Mouse (Mus musculus) liver, embryonic 13.5 days (tissue): ENCODE data around the gene Neil1. TPM values are rescaled to one million over a fixed set of nuclear protein-coding genes. Genes with fewer than 3 reads are reported as not detected.

Source experiments
- ATAC-seq: fragments of 200-750 bp; cut with Nextera tagmentation; 2 replicates; pipeline ENCODE4 v1.8.0; 2017; ENCODE audit warnings: low read depth, mild to moderate bottlenecking, moderate number of reproducible peaks, moderate library complexity
- DNase-seq: peaks from one replicate; pipeline ENCODE4 v3.0.0; 2022
- H3K27ac ChIP-seq: fragments of 300-500 bp; sonication (generic); 2 replicates; pipeline ENCODE4 v1.5.1; 2015; ENCODE audit warnings: moderate library complexity, mild to moderate bottlenecking, inconsistent platforms
- H3K27me3 ChIP-seq: fragments of 300-500 bp; sonication (generic); 2 replicates; pipeline ENCODE4 v1.6.1; 2015; ENCODE audit warnings: mild to moderate bottlenecking, inconsistent platforms
- H3K36me3 ChIP-seq: fragments of 300-500 bp; sonication (generic); 2 replicates; pipeline ENCODE4 v1.6.1; 2015; ENCODE audit warnings: mild to moderate bottlenecking, inconsistent platforms
- H3K4me1 ChIP-seq: fragments of 300-500 bp; sonication (generic); replicated peaks from 2 replicates; pipeline ENCODE4 v1.6.1; 2015; ENCODE audit warnings: inconsistent platforms
- H3K4me2 ChIP-seq: fragments of 300-500 bp; sonication (generic); 2 replicates; pipeline ENCODE4 v1.6.1; 2015; ENCODE audit warnings: inconsistent platforms, mild to moderate bottlenecking, moderate library complexity
- H3K4me3 ChIP-seq: fragments of 300-500 bp; sonication (generic); replicated peaks from 2 replicates; pipeline ENCODE4 v1.5.1; 2015; ENCODE audit warnings: mild to moderate bottlenecking, inconsistent platforms
- H3K9ac ChIP-seq: fragments of 300-500 bp; sonication (generic); 2 replicates; pipeline ENCODE4 v1.6.1; 2015; ENCODE audit warnings: mild to moderate bottlenecking, inconsistent platforms
- H3K9me3 ChIP-seq: fragments of 300-500 bp; sonication (generic); replicated peaks from 2 replicates; pipeline ENCODE4 v1.6.1; 2016; ENCODE audit warnings: inconsistent platforms
- WGBS: fragments of 180-500 bp; shearing (Covaris S2); methylation state at CpG from one replicate; pipeline ENCODE4 v1.1.7; 2015; ENCODE audit not compliant: insufficient replicate concordance; 5-methylcytosine and 5-hydroxymethylcytosine counted together
- polyA plus RNA-seq: library from polyadenylated mRNA; unstranded; fragments of >200 nt; fragmentation: Nextera tagmentation; extraction: Ambion mirVana; gene quantifications from 2 replicates; pipeline ENCODE4 v1.2.1, GENCODE M21; 2015

The Neil1 gene
- polyA plus RNA-seq, 1 experiment from 2014 or later: 1.6 TPM

- 83% methylated on average over 7 of the region's 7 CpGs for WGBS
These were observed 8.3 kb upstream of the Neil1 start for GRCm38 (mm10) chr9:57156383-57156782.

GRCm38 (mm10) chr9:57152331-57152730, 4.2 kb upstream of the Neil1 start:
- no peaks in the 10 kb centered on the region for H3K27me3 ChIP-seq
- DNase-seq (no peak), ATAC-seq (no peak)
- no peak overlapping the region for H3K9ac ChIP-seq
- WGBS: 52% methylated on average over 6 of the region's 6 CpGs
- no peak overlapping the region for H3K27ac ChIP-seq
- H3K4me3 ChIP-seq: no peak overlapping the region
- peaks cover 25% of the 10 kb centered on the region for H3K4me1 ChIP-seq
- H3K36me3 ChIP-seq: peaks cover 19% of the 10 kb centered on the region; the same call in 1 of the 2 replicates
- no peak overlapping the region for H3K4me2 ChIP-seq
- no peaks in the 10 kb centered on the region for H3K9me3 ChIP-seq

More at GRCm38 (mm10) chr9:57156383-57156782, 8.3 kb upstream of the Neil1 start:
- H3K4me3 ChIP-seq: no peak overlapping the region
- H3K27ac ChIP-seq: no peak overlapping the region
- H3K9ac ChIP-seq: no peak overlapping the region; the same call in 1 of the 2 replicates
- H3K9me3 ChIP-seq: no peaks in the 10 kb centered on the region
- ATAC-seq: no peak
- no peak overlapping the region for H3K4me2 ChIP-seq
- H3K27me3 ChIP-seq: no peaks in the 10 kb centered on the region
- no peak for DNase-seq
- H3K36me3 ChIP-seq: peaks cover 19% of the 10 kb centered on the region; the same call in 1 of the 2 replicates
- H3K4me1 ChIP-seq: peaks cover 19% of the 10 kb centered on the region

- DNase-seq (no peak), ATAC-seq (no peak)
- Histone ChIP-seq H3K4me1 (peaks cover 22% of the 10 kb centered on the region), H3K36me3 (peaks cover 7% of the 10 kb centered on the region; the same call in 1 of the 2 replicates), H3K27ac (no peak overlapping the region), H3K9ac (no peak overlapping the region), H3K27me3 (no peaks in the 10 kb centered on the region), H3K9me3 (no peaks in the 10 kb centered on the region), H3K4me3 (no peak overlapping the region), H3K4me2 (no peak overlapping the region)
- WGBS: 77% methylated on average over 5 of the region's 5 CpGs
These were observed 2.1 kb upstream of the Neil1 start for GRCm38 (mm10) chr9:57150192-57150591.

- Histone ChIP-seq H3K36me3 (no peaks in the 10 kb centered on the region), H3K9ac (peak overlapping the region; percentile 69; the same call in 1 of the 2 replicates), H3K4me1 (peaks cover 22% of the 10 kb centered on the region), H3K4me2 (peak overlapping the region; percentile 82), H3K27me3 (no peaks in the 10 kb centered on the region), H3K27ac (peak overlapping the region; percentile 79), H3K4me3 (peak overlapping the region; percentile 65), H3K9me3 (no peaks in the 10 kb centered on the region)
- DNase-seq (no peak), ATAC-seq (no peak)
- 72% methylated on average over 6 of the region's 6 CpGs for WGBS
These were observed 916 bp upstream of the Neil1 start for GRCm38 (mm10) chr9:57149021-57149420.

GRCm38 (mm10) chr9:57147205-57148143, 631 bp downstream of the Neil1 start:
- peak overlapping the region; percentile 82 for H3K4me2 ChIP-seq
- DNase-seq (no peak), ATAC-seq (no peak; the same call in 1 of the 2 replicates)
- no peaks in the 10 kb centered on the region for H3K36me3 ChIP-seq
- H3K27ac ChIP-seq: peak overlapping the region; percentile 19; the same call in 1 of the 2 replicates
- peak overlapping the region; percentile 65 for H3K4me3 ChIP-seq
- H3K27me3 ChIP-seq: no peaks in the 10 kb centered on the region
- no peaks in the 10 kb centered on the region for H3K9me3 ChIP-seq
- H3K9ac ChIP-seq: peak overlapping the region; percentile 69
- peaks cover 22% of the 10 kb centered on the region for H3K4me1 ChIP-seq
- WGBS: 10% methylated on average over 19 of the region's 19 CpGs

- no peaks in the 10 kb centered on the region for H3K27me3 ChIP-seq
These were observed 1.5 kb downstream of the Neil1 start for GRCm38 (mm10) chr9:57146451-57147066.

GRCm38 (mm10) chr9:57144830-57145229, 3.3 kb downstream of the Neil1 start:
- Histone ChIP-seq H3K27ac (no peak overlapping the region), H3K9ac (no peak overlapping the region), H3K4me1 (peaks cover 22% of the 10 kb centered on the region), H3K9me3 (no peaks in the 10 kb centered on the region), H3K4me3 (no peak overlapping the region), H3K4me2 (no peak overlapping the region), H3K27me3 (no peaks in the 10 kb centered on the region), H3K36me3 (peaks cover 25% of the 10 kb centered on the region)
- DNase-seq (no peak), ATAC-seq (no peak)
- 83% methylated on average over 8 of the region's 8 CpGs for WGBS

More at GRCm38 (mm10) chr9:57146451-57147066, 1.5 kb downstream of the Neil1 start:
- H3K4me1 ChIP-seq: peaks cover 22% of the 10 kb centered on the region
- no peak for DNase-seq
- WGBS: 74% methylated on average over 17 of the region's 17 CpGs
- H3K9ac ChIP-seq: no peak overlapping the region
- ATAC-seq: no peak
- peak overlapping the region; percentile 82; the same call in 1 of the 2 replicates for H3K4me2 ChIP-seq
- H3K36me3 ChIP-seq: peaks cover 9% of the 10 kb centered on the region
- no peak overlapping the region for H3K4me3 ChIP-seq
- no peak overlapping the region for H3K27ac ChIP-seq
- H3K9me3 ChIP-seq: no peaks in the 10 kb centered on the region

GRCm38 (mm10) chr9:57143212-57143611, 4.9 kb downstream of the Neil1 start:
- DNase-seq (no peak), ATAC-seq (no peak)
- Histone ChIP-seq H3K27ac (no peak overlapping the region), H3K27me3 (no peaks in the 10 kb centered on the region), H3K4me3 (no peak overlapping the region), H3K4me2 (no peak overlapping the region), H3K9ac (no peak overlapping the region), H3K9me3 (no peaks in the 10 kb centered on the region), H3K4me1 (peaks cover 13% of the 10 kb centered on the region), H3K36me3 (peaks cover 42% of the 10 kb centered on the region)
- WGBS: 75% methylated on average over 11 of the region's 11 CpGs

- no peak overlapping the region for H3K27ac ChIP-seq
- no peak overlapping the region for H3K4me2 ChIP-seq
- DNase-seq (no peak), ATAC-seq (no peak)
- WGBS: 77% methylated on average over 17 of the region's 17 CpGs
- no peak overlapping the region for H3K4me3 ChIP-seq
- H3K36me3 ChIP-seq: peaks cover 57% of the 10 kb centered on the region
- no peaks in the 10 kb centered on the region for H3K4me1 ChIP-seq
- no peaks in the 10 kb centered on the region for H3K9me3 ChIP-seq
- no peaks in the 10 kb centered on the region for H3K27me3 ChIP-seq
- H3K9ac ChIP-seq: no peak overlapping the region
These were observed 6.4 kb downstream of the Neil1 start for GRCm38 (mm10) chr9:57141417-57142353.

- Histone ChIP-seq H3K4me1 (no peaks in the 10 kb centered on the region), H3K36me3 (peaks cover 72% of the 10 kb centered on the region), H3K27ac (no peak overlapping the region), H3K9me3 (no peaks in the 10 kb centered on the region), H3K27me3 (no peaks in the 10 kb centered on the region), H3K4me3 (no peak overlapping the region), H3K9ac (no peak overlapping the region), H3K4me2 (no peak overlapping the region)
- WGBS: 74% methylated on average over 5 of the region's 5 CpGs
- DNase-seq (no peak), ATAC-seq (peak; percentile 19; the same call in 1 of the 2 replicates)
These were observed 8.5 kb downstream of the Neil1 start for GRCm38 (mm10) chr9:57139571-57139970.
